Mouse (Mus musculus): Measurements from ENCODE around the gene Canx.
"Not testable (repeated sequence)": the region's sequence is repeated elsewhere in the genome, so short reads cannot be mapped to it uniquely, and the experiment has no call there.

Gene Canx

DNA sequence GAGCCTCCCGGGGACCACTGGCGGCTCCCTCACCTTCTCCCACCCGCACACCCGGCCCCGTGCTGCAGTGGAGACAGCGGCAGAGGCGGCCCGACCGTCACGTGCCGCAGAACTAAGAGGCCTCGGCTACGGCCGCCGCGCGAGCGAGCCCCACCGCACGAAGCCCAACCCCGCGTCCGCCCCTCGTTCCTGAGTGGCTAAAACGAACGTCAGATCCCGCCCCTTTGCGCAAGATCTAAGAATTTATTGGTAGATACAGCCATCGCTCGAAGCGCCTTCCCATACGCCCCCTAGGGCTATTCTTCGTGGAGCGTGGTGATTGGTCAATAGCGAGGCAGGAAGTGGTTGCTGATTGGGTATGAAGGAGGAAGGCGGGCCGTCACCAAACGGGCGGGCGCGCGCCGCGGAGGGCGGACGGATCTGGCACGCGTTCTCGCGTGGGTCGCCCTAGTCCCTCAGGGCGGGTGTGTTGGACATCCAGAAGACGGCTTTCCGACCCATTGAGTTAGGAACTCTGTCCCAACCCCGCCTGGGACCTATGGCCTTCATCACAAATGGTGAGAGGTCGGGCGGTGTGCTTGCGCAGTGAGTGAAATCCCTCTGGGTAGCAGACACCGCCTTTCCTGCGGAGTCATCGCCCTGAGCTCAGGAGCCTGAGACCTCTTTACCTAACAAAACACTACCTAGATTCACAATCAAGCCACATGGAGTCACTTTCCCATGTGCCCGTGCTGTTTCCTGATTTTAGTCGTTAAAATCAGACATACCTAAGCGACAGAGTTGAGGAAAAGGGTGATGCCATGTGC is at the start of gene Canx:
Gene Canx, minus strand, starts transcription at position 178 of the 806 bp plus-strand sequence.
- peak; percentile 99 for DNase-seq (ENCODE audit: low spot score in 2 of 2)

DNA sequence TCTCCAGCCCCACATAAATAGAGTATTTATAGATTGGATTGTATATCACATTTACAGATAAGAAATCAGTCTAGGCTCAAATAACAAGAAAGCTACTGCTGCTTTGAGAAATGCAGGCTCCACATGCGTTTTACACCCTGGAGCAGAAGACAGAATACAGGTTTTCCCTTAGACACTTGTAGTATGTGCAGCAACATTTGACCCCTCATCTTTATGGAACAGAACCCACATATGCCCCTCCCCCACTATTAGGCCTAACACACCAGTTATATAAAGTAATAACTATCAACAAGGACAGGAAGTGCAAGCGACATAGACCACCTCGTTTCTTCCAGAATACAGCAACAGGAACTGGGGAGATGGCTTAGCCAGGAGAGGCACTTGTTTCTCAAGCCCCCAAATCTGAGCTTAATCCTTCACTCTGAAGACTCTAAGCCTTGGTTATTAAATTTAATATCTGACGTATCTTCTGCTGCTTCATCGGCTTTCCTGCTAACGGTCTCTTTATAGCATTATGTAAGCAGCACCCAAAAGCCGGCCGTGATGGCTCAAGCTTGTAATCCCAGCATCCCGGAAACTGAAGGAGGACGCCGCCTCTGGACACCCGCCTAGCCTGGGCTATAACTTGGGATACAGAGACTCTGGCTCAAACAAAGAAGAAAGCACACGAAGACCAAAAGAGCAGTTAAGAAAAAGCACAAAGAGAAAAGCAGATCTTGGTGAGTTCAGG is 49.0 kb upstream of the Canx start:
- peak; percentile 24 to 28 for DNase-seq (ENCODE audit: low spot score in 2 of 2)

DNA sequence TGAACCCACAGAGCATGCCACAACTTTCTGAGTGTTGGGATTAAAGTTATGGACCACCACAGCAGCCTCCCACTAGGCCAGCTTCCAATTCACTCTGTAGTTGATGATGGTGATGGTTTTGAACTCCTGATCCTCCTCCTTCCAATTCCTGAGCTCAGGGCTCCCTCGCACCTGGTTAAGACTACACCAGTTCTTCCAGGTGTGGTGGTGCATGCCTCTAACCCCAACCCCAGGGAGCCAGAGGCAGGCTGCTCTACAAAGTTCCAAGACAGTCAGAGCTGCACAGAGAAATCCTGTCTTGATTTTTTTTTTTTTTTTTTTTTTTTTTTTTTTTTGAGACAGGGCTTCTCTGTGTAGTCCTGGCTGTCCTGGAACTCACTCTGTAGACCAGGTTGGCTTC is 48.1 kb upstream of the Canx start:
- DNase-seq (ENCODE audit: low spot score in 2 of 2) = peak; percentile 6 to 19

DNA sequence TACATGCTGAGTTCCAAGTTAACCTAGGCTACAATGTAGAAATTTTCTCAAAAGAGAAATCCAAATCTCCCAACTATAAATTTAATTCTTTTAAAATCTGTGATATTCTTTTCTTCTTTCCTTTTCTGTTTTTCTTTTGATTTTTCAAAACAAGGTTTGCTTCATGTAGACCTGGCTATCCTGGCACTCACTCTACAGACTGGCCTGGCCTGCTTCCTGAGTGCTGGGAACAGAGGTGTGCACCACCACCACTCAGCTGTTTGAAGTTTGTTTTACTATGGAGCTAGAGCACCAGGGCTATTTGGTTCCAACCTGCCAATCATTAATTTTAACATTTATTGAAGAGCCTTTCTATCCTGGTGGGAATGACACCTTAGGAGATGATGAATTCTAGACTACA is 47.6 kb upstream of the Canx start:
- DNase-seq (ENCODE audit: low spot score in 2 of 2) = peak; percentile 3 to 19

DNA sequence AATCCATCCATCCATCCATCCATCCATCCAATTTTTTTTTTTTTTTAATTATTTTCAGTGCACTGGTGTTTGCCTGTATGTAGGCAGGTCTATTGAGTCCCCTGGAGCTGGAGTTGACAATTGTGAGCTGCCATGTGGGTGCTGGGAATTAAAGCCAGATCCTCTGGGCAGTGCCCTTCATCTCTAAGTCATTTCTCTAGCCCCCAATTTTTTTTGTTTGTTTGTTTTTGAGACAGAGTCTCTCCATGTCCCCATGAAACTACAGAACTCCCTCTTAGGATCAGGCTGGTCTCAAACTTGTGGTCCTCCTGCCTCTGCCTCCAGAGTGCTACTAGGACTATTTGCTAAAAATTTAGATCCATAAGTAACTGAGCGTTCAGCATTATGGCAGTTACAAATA is 46.4 kb upstream of the Canx start:
- DNase-seq (ENCODE audit: low spot score in 2 of 2) = peak in 1 of 2 experiments; percentile 9

DNA sequence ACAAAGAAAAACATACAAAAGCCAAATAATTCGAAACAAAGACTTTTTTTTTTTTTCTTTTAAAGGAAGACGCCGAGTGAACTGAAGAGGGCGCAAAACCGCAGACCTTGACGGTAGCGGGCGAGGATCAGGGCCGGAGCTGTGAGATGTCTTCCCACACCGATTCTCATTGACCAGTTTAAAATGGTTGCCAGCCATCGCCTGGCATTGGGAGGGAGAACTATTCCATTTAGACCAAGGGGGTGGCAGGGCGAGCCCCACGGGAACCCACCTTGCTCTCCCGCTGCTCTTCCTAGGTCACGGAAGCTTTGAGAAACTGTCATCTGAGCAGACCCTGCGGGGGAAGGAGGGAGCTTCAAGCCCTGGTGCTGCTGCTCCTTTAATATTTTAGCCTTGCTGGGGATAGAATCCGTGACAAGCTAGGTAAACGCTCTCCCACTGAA is 45.9 kb upstream of the Canx start:
- peak; percentile 66 to 77 for DNase-seq (ENCODE audit: low spot score in 2 of 2)

DNA sequence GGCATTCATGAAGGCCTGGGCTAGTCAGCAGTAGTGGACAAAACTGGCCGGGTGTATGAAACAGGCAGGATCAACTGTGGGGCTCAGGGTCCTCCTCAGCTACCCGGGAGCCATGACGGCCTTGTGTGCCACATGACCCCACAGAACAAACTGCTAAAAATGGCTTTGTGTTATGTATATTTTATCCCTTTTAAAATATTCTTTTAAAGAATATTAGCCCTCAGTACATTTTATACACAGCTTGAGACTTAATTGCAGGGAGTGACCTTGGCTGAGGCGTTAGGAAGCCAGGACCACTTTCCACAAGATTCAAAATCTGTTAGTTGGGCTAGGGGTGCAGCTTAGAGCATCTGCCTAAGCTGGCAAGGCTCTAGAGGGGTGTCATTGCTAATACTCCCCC is 45.5 kb upstream of the Canx start:
- DNase-seq (ENCODE audit: low spot score in 2 of 2) = peak; percentile 18 to 28

DNA sequence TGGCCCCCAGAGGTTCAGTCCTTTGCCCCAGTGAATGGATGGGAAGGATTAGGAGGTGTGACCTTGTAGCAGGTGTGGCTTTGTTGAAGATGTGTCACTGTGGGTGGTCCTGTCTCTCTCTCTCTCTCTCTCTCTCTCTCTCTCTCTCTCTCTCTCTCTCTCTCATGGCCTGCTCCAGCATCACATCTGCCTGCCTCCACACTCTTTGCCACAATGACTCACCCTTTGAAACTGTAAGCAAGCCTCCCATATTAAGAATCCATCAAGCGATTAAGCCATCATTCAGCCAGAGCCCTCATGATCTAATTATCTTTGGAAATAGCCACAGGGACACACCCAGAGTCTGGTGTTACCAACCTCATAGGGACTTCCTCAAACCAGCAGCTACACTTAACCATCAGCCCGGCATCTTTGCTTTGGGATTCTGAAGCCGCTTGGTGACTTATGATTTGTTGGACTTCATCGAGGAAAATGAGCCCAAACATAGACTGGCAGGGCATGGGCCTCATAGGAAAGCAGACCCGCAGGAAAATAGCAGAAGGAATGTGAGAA is 44.0 kb upstream of the Canx start:
- no peak for DNase-seq (ENCODE audit: low spot score in 2 of 2)

DNA sequence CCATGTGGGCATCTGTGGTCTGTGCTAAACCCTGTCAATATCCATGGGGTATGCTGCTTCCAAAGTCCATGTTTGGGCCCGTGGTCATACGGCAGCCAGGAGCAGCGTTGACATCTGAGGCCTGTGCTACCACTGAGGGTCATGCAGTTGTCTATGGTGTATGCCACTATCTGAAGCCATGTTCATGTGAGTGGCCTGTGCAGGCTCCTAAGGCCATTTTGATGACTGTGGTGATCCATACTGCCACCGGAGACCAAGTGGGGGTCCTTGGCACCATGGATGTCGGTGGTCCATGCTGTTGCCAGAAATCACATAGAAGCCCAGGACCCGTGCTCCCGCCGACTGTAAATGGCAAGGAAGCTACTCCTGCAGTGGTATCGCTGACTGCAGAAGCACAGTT is 42.1 kb upstream of the Canx start:
- peak in 1 of 2 experiments; percentile 14 for DNase-seq (ENCODE audit: low spot score in 2 of 2)

DNA sequence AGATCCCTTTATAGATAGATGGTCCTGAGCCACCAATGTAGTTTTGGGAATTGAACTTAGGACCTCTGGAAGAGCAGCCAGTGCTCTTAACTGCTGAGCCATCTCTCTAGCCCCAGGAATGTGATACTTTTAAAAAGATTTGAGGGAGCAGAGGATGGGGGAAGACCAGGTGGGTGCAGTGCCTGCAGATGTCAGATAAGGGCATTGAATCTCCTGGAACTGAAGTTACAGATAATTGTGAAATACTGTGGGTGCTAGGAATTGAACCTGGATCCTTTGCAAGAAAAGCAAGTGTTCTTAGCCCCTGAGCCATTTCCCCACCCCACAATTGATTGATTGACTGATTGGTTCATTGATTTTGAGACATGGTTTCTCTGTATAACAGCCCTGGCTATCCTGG is 39.8 kb upstream of the Canx start:
- no peak for DNase-seq (ENCODE audit: low spot score in 2 of 2)

DNA sequence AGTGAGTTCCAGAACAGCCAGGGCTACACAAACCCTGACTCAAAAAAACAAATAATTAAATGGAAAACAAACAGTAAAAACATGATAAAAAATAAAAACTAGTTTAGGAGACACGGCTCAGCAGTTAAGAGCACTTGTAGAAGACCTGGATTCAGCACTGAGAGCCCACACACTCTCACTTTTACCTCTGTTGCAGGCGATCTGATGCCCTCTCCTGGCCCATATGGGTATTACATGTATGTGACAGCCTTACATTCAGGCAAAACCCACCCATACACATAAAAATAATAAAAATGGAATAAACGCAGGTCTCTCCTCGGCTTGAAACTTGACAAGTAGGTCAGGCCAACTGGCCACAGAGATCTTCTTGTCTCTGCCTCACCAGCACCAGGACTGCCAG is 39.1 kb upstream of the Canx start:
- peak; percentile 86 to 87 for DNase-seq (ENCODE audit: low spot score in 2 of 2)

DNA sequence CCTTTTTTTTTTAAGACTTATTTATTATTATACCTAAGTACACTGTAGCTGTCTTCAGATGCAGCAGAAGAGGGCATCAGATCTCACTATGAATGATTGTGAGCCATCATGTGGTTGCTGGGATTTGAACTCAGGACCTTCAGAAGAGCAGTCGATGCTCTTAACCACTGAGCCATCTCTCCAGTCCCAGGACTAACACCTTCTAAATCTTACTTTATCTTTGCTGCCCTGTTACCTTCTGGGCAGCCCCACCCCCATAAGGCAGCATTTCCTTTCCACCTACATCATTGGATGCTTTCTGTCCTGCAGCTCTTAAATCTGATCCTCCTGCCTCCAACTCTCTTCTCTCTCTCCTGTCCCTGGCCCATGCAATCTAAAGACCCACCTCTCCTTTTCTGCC is 35.8 kb upstream of the Canx start:
- not testable (repeated sequence) for DNase-seq (ENCODE audit: low spot score in 2 of 2)

DNA sequence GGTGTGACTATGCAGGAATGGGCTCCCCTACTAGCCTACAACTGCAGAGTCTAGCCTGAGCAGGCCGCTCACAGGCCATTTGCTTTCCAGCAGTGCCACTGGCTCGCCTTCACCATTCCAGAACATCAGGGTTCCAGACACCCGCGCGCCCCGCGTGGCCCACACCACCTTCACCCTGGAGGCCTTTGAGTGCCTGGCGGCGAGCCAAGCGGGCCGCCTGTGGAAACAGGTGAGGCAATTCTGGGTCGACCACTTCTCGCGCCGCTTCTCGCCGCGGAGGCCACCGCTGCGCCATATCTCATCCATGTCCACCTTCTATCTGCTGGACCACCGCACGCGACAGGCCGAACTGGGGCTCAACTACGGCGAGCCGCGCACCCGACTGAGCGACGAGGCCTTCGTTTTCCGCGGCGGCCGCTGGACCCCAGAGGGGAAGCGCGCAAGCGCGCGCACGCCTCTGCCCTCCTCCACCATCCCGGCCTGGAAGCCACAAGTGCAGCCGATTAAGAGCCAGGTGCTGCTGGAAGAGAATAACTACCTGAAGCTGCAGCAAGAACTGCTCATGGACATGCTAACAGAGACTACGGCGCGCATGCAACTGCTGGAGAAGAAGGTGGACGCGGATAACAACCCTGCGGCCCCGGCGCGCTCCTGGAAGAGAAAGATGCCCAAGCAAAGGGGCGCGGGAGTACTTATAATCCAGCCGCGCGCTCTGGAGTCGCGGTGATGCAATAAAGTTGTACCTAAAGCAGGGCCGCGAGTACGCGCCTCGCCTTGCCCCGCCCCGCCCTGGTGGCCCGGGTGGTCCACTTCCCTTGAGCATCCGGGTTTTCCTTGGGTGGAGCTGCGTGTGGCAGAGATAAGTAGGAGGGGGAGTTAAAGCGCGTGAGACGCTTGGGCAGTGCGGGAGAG is 33.7 kb upstream of the Canx start:
- DNase-seq (ENCODE audit: low spot score in 2 of 2) = peak; percentile 77 to 85

DNA sequence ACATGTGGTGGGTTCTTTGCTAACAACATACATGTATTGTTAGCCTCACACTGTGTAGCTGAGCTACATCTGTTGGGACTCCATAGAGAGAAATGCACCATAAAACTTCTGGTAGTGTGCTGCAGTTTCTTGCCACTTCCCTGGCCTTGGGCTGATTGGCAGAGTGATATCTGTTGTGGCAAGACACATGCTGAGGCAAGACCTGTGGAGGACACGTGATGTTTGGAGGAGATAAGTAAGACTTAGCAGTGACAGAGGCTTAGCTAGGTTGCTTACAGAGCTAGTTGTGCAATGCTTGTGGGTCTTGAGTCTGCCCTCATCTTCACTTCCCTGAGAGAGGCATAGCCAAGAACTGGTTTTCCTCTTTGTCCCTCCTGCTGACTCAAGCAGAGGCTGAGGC is 29.9 kb upstream of the Canx start:
- DNase-seq (ENCODE audit: low spot score in 2 of 2) = no peak

DNA sequence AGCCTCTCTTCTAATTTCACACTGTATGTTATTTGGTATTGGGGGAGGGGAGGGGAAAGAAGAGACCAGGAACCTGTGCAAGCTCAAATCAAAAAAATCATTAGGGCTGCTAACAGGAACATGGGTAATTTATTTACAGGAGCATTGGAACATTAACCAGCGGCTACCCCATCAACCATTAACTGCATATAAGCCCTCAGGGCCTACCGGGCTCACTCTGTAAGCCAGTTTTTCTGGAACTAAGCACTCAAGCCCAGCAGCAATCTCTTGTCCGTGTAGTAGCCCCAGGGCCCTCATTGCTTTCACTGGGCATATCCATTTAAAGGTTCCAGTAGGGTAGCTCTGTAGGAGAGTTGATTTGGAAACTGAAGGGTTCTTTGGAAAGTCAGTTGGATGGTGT is 29.4 kb upstream of the Canx start:
- no peak for DNase-seq (ENCODE audit: low spot score in 2 of 2)

DNA sequence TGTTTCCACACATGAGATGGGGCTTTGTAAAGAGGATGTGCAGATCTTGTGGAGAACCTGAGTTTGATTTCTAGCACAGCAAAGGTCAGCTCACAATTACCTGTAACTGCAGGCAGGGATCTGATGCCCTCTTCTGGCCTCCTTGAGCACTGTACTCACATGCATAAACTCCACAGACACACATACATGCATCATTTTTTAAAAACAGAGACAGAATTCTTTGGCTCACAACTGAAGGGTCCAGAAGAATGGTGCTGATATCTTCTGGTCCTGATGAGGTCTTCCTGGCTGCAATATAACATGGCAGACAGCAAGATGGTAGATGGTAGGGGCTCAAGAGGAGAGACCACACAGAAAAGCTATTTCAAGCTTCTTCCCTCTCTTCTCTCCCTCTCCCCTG is 28.7 kb upstream of the Canx start, which contains the start of gene Cby3:
Gene Cby3, plus strand, starts transcription at position 301 of the 400 bp plus-strand sequence.
- DNase-seq (ENCODE audit: low spot score in 2 of 2) = no peak

DNA sequence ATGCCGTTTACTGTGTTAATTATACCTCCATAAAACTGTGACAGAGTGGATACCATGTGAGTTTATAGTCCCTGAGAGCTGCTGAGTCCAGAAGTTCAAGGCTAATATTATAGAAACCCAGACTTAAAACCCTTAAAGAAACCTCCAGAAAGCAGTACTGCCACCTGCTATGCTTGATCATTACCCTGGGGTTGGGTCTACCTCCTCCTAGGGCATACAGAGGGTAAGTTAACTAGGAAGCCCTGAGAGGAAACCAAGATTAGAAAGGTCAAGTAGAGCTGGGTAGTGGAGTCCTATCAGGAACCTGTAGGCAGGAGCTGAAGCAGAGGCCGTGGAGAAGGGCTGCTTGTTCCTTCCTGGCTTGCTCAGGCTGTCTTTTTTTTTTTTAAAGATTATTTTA is 26.7 kb upstream of the Canx start:
- DNase-seq (ENCODE audit: low spot score in 2 of 2) = no peak

DNA sequence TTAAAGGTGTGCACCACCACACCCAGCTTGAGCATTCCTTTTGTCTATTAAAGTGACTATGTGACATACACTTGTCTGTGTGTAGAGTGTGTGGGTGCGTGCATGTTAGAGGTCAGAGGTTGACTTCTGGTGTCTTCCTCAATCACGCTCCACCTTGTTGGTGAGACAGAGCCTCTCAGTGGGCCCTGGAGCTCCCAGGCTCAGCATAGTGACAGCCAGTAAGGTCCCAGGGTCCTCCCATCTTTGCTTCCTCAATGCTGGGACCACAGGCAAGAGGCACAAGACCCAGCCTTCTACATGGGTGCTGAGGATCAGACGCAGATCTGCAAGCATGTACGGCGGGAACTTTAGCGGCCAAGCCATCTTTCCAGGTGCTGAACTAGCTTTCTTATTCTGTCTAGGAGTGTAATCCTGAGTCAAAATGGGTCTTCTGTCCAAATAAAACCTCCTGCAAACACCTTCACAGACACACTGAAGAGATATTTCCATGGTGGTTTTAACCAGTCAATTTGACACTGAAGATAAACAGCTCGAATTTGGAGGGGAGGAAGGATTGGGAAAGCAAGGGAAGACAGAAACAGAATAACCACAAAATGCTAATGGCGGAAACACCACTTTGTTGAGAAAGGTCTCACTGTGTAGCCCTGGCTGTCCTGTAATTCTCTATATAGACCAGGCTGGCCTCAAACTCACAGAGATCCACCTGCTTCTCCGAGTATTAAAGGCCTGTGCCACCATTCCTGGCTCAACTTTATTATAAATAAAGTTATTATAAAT is 21.0 kb upstream of the Canx start:
- no peak for DNase-seq (ENCODE audit: low spot score in 2 of 2)

DNA sequence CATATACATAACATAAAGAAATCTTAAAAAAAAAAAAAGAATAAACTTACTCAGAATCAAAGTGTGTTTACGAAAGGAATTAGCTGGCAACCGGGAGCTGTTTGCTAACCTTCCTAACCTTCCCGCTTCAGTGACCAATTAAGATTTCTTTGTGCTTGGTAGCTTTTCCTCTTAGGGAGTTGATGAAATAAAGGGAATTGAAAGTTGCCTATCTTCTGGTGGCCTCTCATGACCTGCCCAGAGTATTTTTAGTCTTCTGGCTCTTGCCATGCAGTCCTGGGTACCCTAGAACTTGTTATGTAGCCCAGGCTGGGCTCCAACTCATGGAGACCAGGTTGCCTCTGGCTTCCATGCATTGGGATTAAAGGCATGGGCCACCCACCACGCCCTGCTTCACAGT is 20.0 kb upstream of the Canx start:
- no peak for DNase-seq (ENCODE audit: low spot score in 2 of 2)

DNA sequence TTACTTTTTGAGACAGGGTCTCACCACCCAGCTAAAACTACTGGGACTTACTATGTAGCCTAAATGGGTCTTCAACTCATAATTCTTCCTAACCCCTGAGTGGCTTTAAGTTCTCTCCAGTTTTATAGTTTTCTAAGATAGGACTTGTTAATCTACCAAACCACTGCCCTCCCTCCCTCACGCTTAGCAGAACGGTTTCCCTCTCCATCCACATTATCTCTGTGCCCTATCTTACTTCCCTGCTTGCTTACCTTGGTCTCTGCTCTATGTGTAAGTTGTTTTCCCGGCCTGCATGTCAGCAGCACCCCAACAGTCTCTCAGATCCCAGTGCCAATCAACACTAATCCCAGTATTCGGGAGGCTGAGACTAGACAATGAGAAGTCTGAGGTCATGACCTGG is 11.4 kb upstream of the Canx start:
- DNase-seq (ENCODE audit: low spot score in 2 of 2) = no peak

DNA sequence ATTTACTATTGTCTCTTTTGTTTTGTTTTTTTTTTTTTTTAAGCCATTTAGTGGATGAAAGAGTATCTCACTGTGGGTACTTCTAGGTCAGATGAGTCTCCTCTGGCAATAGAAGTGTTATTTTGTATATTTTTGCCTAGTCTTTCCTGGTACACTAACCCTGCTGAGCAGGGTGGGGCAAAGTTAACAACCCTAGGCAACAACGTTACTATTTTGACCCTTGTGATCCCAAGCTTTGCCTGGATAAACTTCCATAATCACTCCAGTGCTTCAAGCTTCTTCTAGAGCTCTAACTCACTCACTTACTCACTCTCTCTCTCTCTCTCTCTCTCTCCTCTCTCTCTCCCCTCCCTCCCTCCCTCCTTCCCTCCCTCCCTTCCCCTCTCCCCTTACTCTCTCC is 10.7 kb upstream of the Canx start:
- no peak for DNase-seq (ENCODE audit: low spot score in 2 of 2)

All from right cerebral cortex, postnatal 10 days (tissue).